Mouse (Mus musculus): ENCODE results near the gene Atxn2. TPM values are rescaled to one million over a fixed set of nuclear protein-coding genes. Genes with fewer than 3 reads are reported as not detected.

Atxn2 gene
- polyA plus RNA-seq, 1 experiment from 2014 or later, result 68.6 TPM

- H3K27me3 ChIP-seq (replicated peaks; ENCODE audit: control insufficient read depth, insufficient read depth, low read length), result peaks cover 13% of the 10 kb centered on the region; the same call in 1 of the 2 replicates
- no peaks in the 10 kb centered on the region for H3K9me3 ChIP-seq (ENCODE audit: control insufficient read depth, low read length)
- H3K4me3 ChIP-seq (ENCODE audit: low read depth, low read length), result no peak overlapping the region
- no peak overlapping the region for H3K27ac ChIP-seq (replicated peaks; ENCODE audit: low read depth, low read length)
- WGBS, result 78% methylated on average over 4 of the region's 4 CpGs
- no peak overlapping the region for H3K4me2 ChIP-seq (ENCODE audit: low read depth, low read length)
- peaks cover 10% of the 10 kb centered on the region for H3K4me1 ChIP-seq (ENCODE audit: control insufficient read depth, insufficient read depth, low read length)
- no peak for ATAC-seq (ENCODE audit: low read depth)
- DNase-seq (ENCODE audit: low spot score), result no peak
- peaks cover 33% of the 10 kb centered on the region; the same call in 1 of the 2 replicates for H3K36me3 ChIP-seq (ENCODE audit: control insufficient read depth, insufficient read depth, low read length)
- no peak overlapping the region for H3K9ac ChIP-seq (ENCODE audit: low read depth, low read length)
These were observed 116.7 kb downstream of the Atxn2 start for GRCm38 (mm10) chr5:121827876-121828275.

- peak overlapping the region; percentile 58 for H3K9ac ChIP-seq (ENCODE audit: low read depth, low read length)
- 9% methylated on average over 33 of the region's 82 CpGs for WGBS
- ATAC-seq (ENCODE audit: low read depth) (peak; percentile 60), DNase-seq (ENCODE audit: low spot score) (peak; percentile 55)
- H3K4me3 ChIP-seq (ENCODE audit: low read depth, low read length), result peak overlapping the region; percentile 45
- H3K9me3 ChIP-seq (ENCODE audit: control insufficient read depth, low read length), result no peaks in the 10 kb centered on the region
- peaks cover 13% of the 10 kb centered on the region for H3K4me1 ChIP-seq (ENCODE audit: control insufficient read depth, insufficient read depth, low read length)
- no peak overlapping the region for H3K27ac ChIP-seq (replicated peaks; ENCODE audit: low read depth, low read length)
- peaks cover 13% of the 10 kb centered on the region; the same call in 1 of the 2 replicates for H3K27me3 ChIP-seq (replicated peaks; ENCODE audit: control insufficient read depth, insufficient read depth, low read length)
- H3K4me2 ChIP-seq (ENCODE audit: low read depth, low read length), result peak overlapping the region; percentile 85
- peaks cover 33% of the 10 kb centered on the region; the same call in 1 of the 2 replicates for H3K36me3 ChIP-seq (ENCODE audit: control insufficient read depth, insufficient read depth, low read length)
These were observed 117.6 kb downstream of the Atxn2 start for GRCm38 (mm10) chr5:121828491-121829432.

GRCm38 (mm10) chr5:121831002-121831601 is 120.0 kb downstream of the Atxn2 start:
- no peak overlapping the region for H3K4me2 ChIP-seq (ENCODE audit: low read depth, low read length)
- DNase-seq (ENCODE audit: low spot score) (no peak), ATAC-seq (ENCODE audit: low read depth) (no peak)
- peaks cover 20% of the 10 kb centered on the region; the same call in 1 of the 2 replicates for H3K36me3 ChIP-seq (ENCODE audit: control insufficient read depth, insufficient read depth, low read length)
- no peak overlapping the region for H3K9ac ChIP-seq (ENCODE audit: low read depth, low read length)
- WGBS, result 86% methylated on average over 6 of the region's 6 CpGs
- H3K9me3 ChIP-seq (ENCODE audit: control insufficient read depth, low read length), result no peaks in the 10 kb centered on the region
- H3K4me3 ChIP-seq (ENCODE audit: low read depth, low read length), result no peak overlapping the region
- no peak overlapping the region for H3K27ac ChIP-seq (replicated peaks; ENCODE audit: low read depth, low read length)
- peaks cover 31% of the 10 kb centered on the region for H3K4me1 ChIP-seq (ENCODE audit: control insufficient read depth, insufficient read depth, low read length)
- H3K27me3 ChIP-seq (replicated peaks; ENCODE audit: control insufficient read depth, insufficient read depth, low read length), result peaks cover 13% of the 10 kb centered on the region; the same call in 1 of the 2 replicates

GRCm38 (mm10) chr5:121832376-121833155 is 121.4 kb downstream of the Atxn2 start:
- H3K4me1 ChIP-seq (ENCODE audit: control insufficient read depth, insufficient read depth, low read length), result peaks cover 35% of the 10 kb centered on the region
- no peak overlapping the region for H3K4me2 ChIP-seq (ENCODE audit: low read depth, low read length)
- peaks cover 13% of the 10 kb centered on the region; the same call in 1 of the 2 replicates for H3K27me3 ChIP-seq (replicated peaks; ENCODE audit: control insufficient read depth, insufficient read depth, low read length)
- 85% methylated on average over 5 of the region's 6 CpGs for WGBS
- no peak overlapping the region for H3K27ac ChIP-seq (replicated peaks; ENCODE audit: low read depth, low read length)
- no peak overlapping the region for H3K4me3 ChIP-seq (ENCODE audit: low read depth, low read length)
- DNase-seq (ENCODE audit: low spot score), result no peak
- ATAC-seq (ENCODE audit: low read depth), result no peak
- H3K9ac ChIP-seq (ENCODE audit: low read depth, low read length), result 0 out of 2 replicates have a peak overlapping the region, but pooled peaks have one; percentile 19
- H3K9me3 ChIP-seq (ENCODE audit: control insufficient read depth, low read length), result no peaks in the 10 kb centered on the region
- H3K36me3 ChIP-seq (ENCODE audit: control insufficient read depth, insufficient read depth, low read length), result peaks cover 6% of the 10 kb centered on the region; the same call in 1 of the 2 replicates

GRCm38 (mm10) chr5:121833159-121833558 is 122.0 kb downstream of the Atxn2 start:
- ATAC-seq (ENCODE audit: low read depth) (no peak), DNase-seq (ENCODE audit: low spot score) (no peak)
- Histone ChIP-seq H3K27ac (replicated peaks; ENCODE audit: low read depth, low read length) (no peak overlapping the region), H3K27me3 (replicated peaks; ENCODE audit: control insufficient read depth, insufficient read depth, low read length) (peaks cover 12% of the 10 kb centered on the region; the same call in 1 of the 2 replicates), H3K9me3 (ENCODE audit: control insufficient read depth, low read length) (no peaks in the 10 kb centered on the region), H3K36me3 (ENCODE audit: control insufficient read depth, insufficient read depth, low read length) (0 out of 2 replicates have a peak, but pooled peaks cover under 1% of the 10 kb centered on the region), H3K4me1 (ENCODE audit: control insufficient read depth, insufficient read depth, low read length) (peaks cover 41% of the 10 kb centered on the region), H3K4me2 (ENCODE audit: low read depth, low read length) (peak overlapping the region; percentile 8; the same call in 1 of the 2 replicates), H3K4me3 (ENCODE audit: low read depth, low read length) (no peak overlapping the region), H3K9ac (ENCODE audit: low read depth, low read length) (no peak overlapping the region)
- 73% methylated on average over 2 of the region's 2 CpGs for WGBS

- Histone ChIP-seq H3K36me3 (ENCODE audit: control insufficient read depth, insufficient read depth, low read length) (no peaks in the 10 kb centered on the region), H3K4me1 (ENCODE audit: control insufficient read depth, insufficient read depth, low read length) (peaks cover 40% of the 10 kb centered on the region), H3K4me3 (ENCODE audit: low read depth, low read length) (no peak overlapping the region), H3K9me3 (ENCODE audit: control insufficient read depth, low read length) (no peaks in the 10 kb centered on the region), H3K9ac (ENCODE audit: low read depth, low read length) (no peak overlapping the region), H3K27me3 (replicated peaks; ENCODE audit: control insufficient read depth, insufficient read depth, low read length) (peaks cover 6% of the 10 kb centered on the region; the same call in 1 of the 2 replicates), H3K27ac (replicated peaks; ENCODE audit: low read depth, low read length) (no peak overlapping the region), H3K4me2 (ENCODE audit: low read depth, low read length) (peak overlapping the region; percentile 91)
- peak; percentile 54 for DNase-seq (ENCODE audit: low spot score)
- WGBS, result 43% methylated on average over 9 of the region's 10 CpGs
- ATAC-seq (ENCODE audit: low read depth), result no peak
These were observed 122.6 kb downstream of the Atxn2 start for GRCm38 (mm10) chr5:121833572-121834240.

GRCm38 (mm10) chr5:121834241-121834606 is 123.1 kb downstream of the Atxn2 start:
- no peak for DNase-seq (ENCODE audit: low spot score)
- no peaks in the 10 kb centered on the region for H3K9me3 ChIP-seq (ENCODE audit: control insufficient read depth, low read length)
- peaks cover 38% of the 10 kb centered on the region for H3K4me1 ChIP-seq (ENCODE audit: control insufficient read depth, insufficient read depth, low read length)
- no peak overlapping the region for H3K27ac ChIP-seq (replicated peaks; ENCODE audit: low read depth, low read length)
- H3K36me3 ChIP-seq (ENCODE audit: control insufficient read depth, insufficient read depth, low read length), result no peaks in the 10 kb centered on the region
- ATAC-seq (ENCODE audit: low read depth), result no peak
- no peak overlapping the region for H3K4me3 ChIP-seq (ENCODE audit: low read depth, low read length)
- peaks cover 6% of the 10 kb centered on the region; the same call in 1 of the 2 replicates for H3K27me3 ChIP-seq (replicated peaks; ENCODE audit: control insufficient read depth, insufficient read depth, low read length)
- WGBS, result 74% methylated on average over 7 of the region's 7 CpGs
- no peak overlapping the region for H3K9ac ChIP-seq (ENCODE audit: low read depth, low read length)
- H3K4me2 ChIP-seq (ENCODE audit: low read depth, low read length), result peak overlapping the region; percentile 91

Data from embryonic facial prominence, embryonic 14.5 days (tissue).